Mouse (Mus musculus) small intestine, adult 2 months (tissue): Measurements from ENCODE around the gene Cat.
A peak's percentile ranks its signal among the peaks of the same experiment; 100 is the strongest.

Source experiments
- CTCF ChIP-seq: fragments of 200-500 bp; IDR thresholded peaks from 2 replicates; pipeline ENCODE4 v1.5.1; 2012; ENCODE audit warnings: low read depth, mild to moderate bottlenecking, control low read depth, inconsistent platforms, low read length, moderate library complexity, mixed read lengths; ENCODE audit not compliant: insufficient replicate concordance, insufficient read length; ENCODE audit errors: extremely low read depth
- POLR2A ChIP-seq: fragments of 200-500 bp; IDR thresholded peaks from 2 replicates; pipeline ENCODE4 v1.6.1; 2012; ENCODE audit warnings: low read depth, mild to moderate bottlenecking, control low read depth, inconsistent platforms, low read length, moderate library complexity

DNA sequence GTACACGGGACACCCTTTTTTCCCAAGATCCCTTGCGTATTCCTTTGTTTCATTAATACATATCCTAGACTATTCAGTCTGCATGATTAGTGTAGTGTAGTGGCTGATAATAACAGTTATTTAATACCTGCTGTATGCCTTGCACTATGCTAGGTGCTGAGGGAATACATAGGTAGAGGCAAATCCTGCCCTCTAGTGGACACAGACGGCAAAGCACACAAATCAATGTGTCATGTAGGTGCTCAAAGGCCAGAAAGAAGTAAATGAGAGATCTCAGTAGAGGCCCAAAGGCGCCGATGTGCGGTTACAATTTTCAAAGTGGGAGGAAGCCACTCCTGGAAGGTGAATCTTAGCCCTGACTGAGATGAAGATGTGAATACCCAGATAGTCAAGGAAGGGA lies 39.2 kb downstream of the Cat start:
- TF ChIP-seq CTCF = peak; percentile 39; the same call in 1 of the 2 replicates
- no peak for TF ChIP-seq POLR2A
